Mouse (Mus musculus) megakaryocyte, embryonic 14.5 days (primary cell): ENCODE measurements around the gene E130218I03Rik.

Experiments
- FLI1 ChIP-seq: IDR thresholded peaks from 2 replicates; pipeline ENCODE4 v1.6.1; 2012; ENCODE audit warnings: low read length, inconsistent platforms, mixed read lengths
- GATA1 ChIP-seq: IDR thresholded peaks from 3 replicates; pipeline ENCODE4 v1.6.1; 2012; ENCODE audit warnings: mixed read lengths, low read length, inconsistent platforms, borderline replicate concordance

- TF ChIP-seq GATA1 (no peak), FLI1 (no peak)
These were observed 8.0 kb downstream of the E130218I03Rik start for GRCm38 (mm10) chr4:134251241-134252130.
